Mouse (Mus musculus) spleen, adult 2 months (tissue): ENCODE results near the gene Fkbp6. TPM values are rescaled to one million over a fixed set of nuclear protein-coding genes. Genes with fewer than 3 reads are reported as not detected.

Experiments used
- DNase-seq, 2 experiments: peaks; one replicate each; pipeline versions ENCODE4 v3.0.0 to v3.0.0-alpha.2; 2012 to 2021; ENCODE audit warnings: low spot score in 2 of 2, low read depth in 1 of 2
- H3K27ac ChIP-seq: fragments of 200-500 bp; 2 replicates; pipeline ENCODE4 v1.5.1; 2012; ENCODE audit warnings: low read length, inconsistent platforms; ENCODE audit not compliant: insufficient read depth
- H3K27me3 ChIP-seq: fragments of 200-500 bp; 2 replicates; pipeline ENCODE4 v1.6.1; 2012; ENCODE audit warnings: mild to moderate bottlenecking, moderate library complexity, low read length, inconsistent platforms; ENCODE audit not compliant: control insufficient read depth, insufficient read depth
- H3K36me3 ChIP-seq: fragments of 200-500 bp; 2 replicates; pipeline ENCODE4 v1.6.1; 2012; ENCODE audit warnings: mild to moderate bottlenecking, low read length, inconsistent platforms; ENCODE audit not compliant: control insufficient read depth, insufficient read depth
- H3K4me1 ChIP-seq: fragments of 200-500 bp; 2 replicates; pipeline ENCODE4 v1.6.1; 2011; ENCODE audit warnings: inconsistent platforms; ENCODE audit not compliant: control insufficient read depth, insufficient read depth, insufficient read length
- H3K4me3 ChIP-seq: fragments of 200-500 bp; 2 replicates; pipeline ENCODE4 v1.5.1; 2011; ENCODE audit warnings: mild to moderate bottlenecking, inconsistent platforms; ENCODE audit not compliant: insufficient read depth, insufficient read length; ENCODE audit errors: extremely low read depth
- CTCF ChIP-seq: fragments of 200-500 bp; IDR thresholded peaks from 2 replicates; pipeline ENCODE4 v1.5.1; 2011; ENCODE audit warnings: mild to moderate bottlenecking, inconsistent platforms; ENCODE audit not compliant: insufficient read depth, insufficient read length, insufficient replicate concordance; ENCODE audit errors: extremely low read depth
- POLR2A ChIP-seq: fragments of 200-500 bp; IDR thresholded peaks from 2 replicates; pipeline ENCODE4 v1.6.1; 2011; ENCODE audit warnings: low read depth, low read length, inconsistent platforms
- WGBS: fragments of 180-500 bp; shearing (Covaris S2); methylation state at CpG from one replicate; pipeline ENCODE4 v1.1.7; 2018; 5-methylcytosine and 5-hydroxymethylcytosine counted together
- polyA plus RNA-seq: library from polyadenylated mRNA; depleted of rRNA; stranded (reverse); fragments of >200 nt; gene quantifications from 2 replicates; pipeline ENCODE4 v1.2.3, GENCODE M21; 2012; rRNA removed

Fkbp6 gene
- polyA plus RNA-seq, 1 experiment = not detected

DNA sequence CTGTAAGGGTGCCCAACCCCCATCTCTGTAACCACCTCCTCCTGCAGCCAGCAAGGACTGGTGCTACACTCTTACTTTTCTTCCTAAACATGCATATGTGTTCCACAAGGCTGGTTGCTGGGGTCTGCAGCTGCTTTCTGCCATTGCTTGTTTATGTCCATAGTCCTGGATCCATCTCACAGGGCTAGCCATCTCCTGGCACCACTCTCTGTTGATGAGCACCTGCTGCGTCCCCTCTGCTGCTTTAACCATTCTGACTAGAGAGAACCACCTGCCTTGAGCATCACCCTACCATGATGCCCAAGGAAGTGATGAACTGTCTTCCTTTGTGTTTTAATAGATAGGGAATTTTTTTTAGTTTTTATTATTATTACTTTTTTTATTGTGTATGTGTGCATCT, 106.7 kb downstream of the Fkbp6 start:
- peaks cover 49% of the 10 kb centered on the region for H3K36me3 ChIP-seq
- no peak overlapping the region for H3K27ac ChIP-seq

GRCm38 (mm10) chr5:135242608-135243007, 107.2 kb downstream of the Fkbp6 start:
- Histone ChIP-seq H3K36me3 (peaks cover 52% of the 10 kb centered on the region), H3K27me3 (no peaks in the 10 kb centered on the region), H3K27ac (no peak overlapping the region), H3K4me1 (no peaks in the 10 kb centered on the region), H3K4me3 (no peak overlapping the region)
- no peak for TF ChIP-seq CTCF
- 97% methylated on average over 3 of the region's 3 CpGs for WGBS
- no peak for DNase-seq

More for the DNA sequence above, 106.7 kb downstream of the Fkbp6 start:
- Histone ChIP-seq H3K4me1 (no peaks in the 10 kb centered on the region), H3K27me3 (no peaks in the 10 kb centered on the region), H3K4me3 (no peak overlapping the region)
- 100% methylated on average over 1 of the region's 1 CpGs for WGBS
- no peak for DNase-seq
- TF ChIP-seq CTCF (no peak), POLR2A (no peak)

GRCm38 (mm10) chr5:135242136-135242535, 107.7 kb downstream of the Fkbp6 start:
- TF ChIP-seq CTCF = no peak
- TF ChIP-seq POLR2A = no peak
- Histone ChIP-seq H3K27ac (no peak overlapping the region), H3K4me1 (no peaks in the 10 kb centered on the region), H3K4me3 (no peak overlapping the region), H3K27me3 (no peaks in the 10 kb centered on the region), H3K36me3 (peaks cover 57% of the 10 kb centered on the region)
- 91% methylated on average over 12 of the region's 12 CpGs for WGBS
- no peak for DNase-seq

Other genes starting within 250 kb of the Fkbp6 start
- 6.1 and 7.2 TPM in 2 replicates for gene Tbl2, start 200.4 kb downstream of the Fkbp6 start, polyA plus RNA-seq
- 34.3 and 37.3 TPM in 2 replicates for gene Bcl7b, start 181.8 kb downstream of the Fkbp6 start, polyA plus RNA-seq
- 21.9 and 22.6 TPM in 2 replicates for gene Baz1b, start 162.8 kb downstream of the Fkbp6 start, polyA plus RNA-seq
- gene Fzd9, start 98.8 kb downstream of the Fkbp6 start, polyA plus RNA-seq = 0.55 and 0.67 TPM in 2 replicates
- 0.31 and 0.55 TPM in 2 replicates for gene Trim50, start 3.3 kb upstream of the Fkbp6 start, polyA plus RNA-seq
- gene Nsun5, start 19.9 kb upstream of the Fkbp6 start, polyA plus RNA-seq = 31.1 and 33.7 TPM in 2 replicates
- gene Pom121, start 44.5 kb upstream of the Fkbp6 start, polyA plus RNA-seq = 26.5 and 29.6 TPM in 2 replicates
- gene Hip1, start 195.1 kb upstream of the Fkbp6 start, polyA plus RNA-seq = 18.3 and 21.8 TPM in 2 replicates
- not detected in 2 replicates for gene Ccl26, start 213.5 kb upstream of the Fkbp6 start, polyA plus RNA-seq
- gene Ccl24, start 223.0 kb upstream of the Fkbp6 start, polyA plus RNA-seq = 1.0 and 2.8 TPM in 2 replicates